Mouse (Mus musculus) MEL (cell line): ENCODE measurements at regions not wholly inside any gene's neighbourhood (a gene's known extent, or its start where the extent isn't known, plus 50 kb on each side); places are given as distances from the start of the nearest gene placed in this dataset.

Source experiments
- DNase-seq: peaks from one replicate; pipeline ENCODE4 v3.0.0; 2011; ENCODE audit warnings: low read depth, low spot score
- H3K27ac ChIP-seq: 2 replicates; pipeline ENCODE4 v1.5.1; 2012; ENCODE audit warnings: low read depth, mild to moderate bottlenecking, control low read depth, low read length, moderate library complexity; ENCODE audit not compliant: control insufficient read depth
- H3K27me3 ChIP-seq, 2 experiments: fragments of 150-350 bp in 1 of 2; sonication (generic) in 1 of 2; 2 replicates each; pipeline ENCODE4 v1.6.1; 2012; ENCODE audit warnings: low read length in 2 of 2, mild to moderate bottlenecking in 2 of 2, improper control_type of control experiment in 1 of 2, moderate library complexity in 1 of 2; ENCODE audit not compliant: insufficient read depth in 2 of 2, control insufficient read depth in 1 of 2
- H3K36me3 ChIP-seq, 2 experiments: 2 replicates each; pipeline ENCODE4 v1.6.1; 2012 to 2014; ENCODE audit warnings: low read length in 2 of 2, improper control_type of control experiment in 1 of 2, inconsistent platforms in 1 of 2, mild to moderate bottlenecking in 1 of 2; ENCODE audit not compliant: insufficient read depth in 2 of 2, control insufficient read depth in 1 of 2
- H3K4me1 ChIP-seq, 2 experiments: fragments of 150-350 bp in 1 of 2; sonication (generic) in 1 of 2; 2 replicates each; pipeline ENCODE4 v1.6.1; 2012; ENCODE audit warnings: low read length in 2 of 2, improper control_type of control experiment in 1 of 2, mild to moderate bottlenecking in 1 of 2; ENCODE audit not compliant: insufficient read depth in 2 of 2, control insufficient read depth in 1 of 2
- H3K4me3 ChIP-seq, 2 experiments: fragments of 150-350 bp in 1 of 2; sonication (generic) in 1 of 2; 2 replicates each; pipeline ENCODE4 v1.5.1; 2012; ENCODE audit warnings: low read depth in 2 of 2, low read length in 2 of 2, mild to moderate bottlenecking in 2 of 2, moderate library complexity in 2 of 2, control low read depth in 1 of 2, improper control_type of control experiment in 1 of 2; ENCODE audit not compliant: control insufficient read depth in 1 of 2, insufficient read depth in 1 of 2
- H3K79me2 ChIP-seq: 2 replicates; pipeline ENCODE4 v1.6.1; 2012; ENCODE audit warnings: mild to moderate bottlenecking, low read length, moderate library complexity; ENCODE audit not compliant: control insufficient read depth, poor library complexity, insufficient read depth
- H3K9ac ChIP-seq: 2 replicates; pipeline ENCODE4 v1.6.1; 2012; ENCODE audit warnings: low read depth, mild to moderate bottlenecking, control low read depth, low read length, moderate library complexity; ENCODE audit not compliant: control insufficient read depth, poor library complexity, severe bottlenecking
- H3K9me3 ChIP-seq: fragments of 150-350 bp; sonication (generic); replicated peaks from 2 replicates; pipeline ENCODE4 v1.6.1; 2012; ENCODE audit warnings: mild to moderate bottlenecking, low read length, improper control_type of control experiment, moderate library complexity; ENCODE audit not compliant: insufficient read depth
- CHD1 ChIP-seq: IDR thresholded peaks from 2 replicates; pipeline ENCODE4 v1.6.1; 2012; ENCODE audit warnings: low read depth, mild to moderate bottlenecking, inconsistent platforms, low read length, improper control_type of control experiment
- CHD2 ChIP-seq: IDR thresholded peaks from 2 replicates; pipeline ENCODE4 v1.6.1; 2011; ENCODE audit warnings: low read length, improper control_type of control experiment
- CTCF ChIP-seq, 3 experiments: IDR thresholded peaks in 2 of 3; conservative IDR thresholded peaks in 1 of 3; 2 replicates each; pipeline ENCODE4 v1.5.1; 2011 to 2012; ENCODE audit warnings: low read length in 3 of 3, low read depth in 2 of 3, mild to moderate bottlenecking in 2 of 3, improper control_type of control experiment in 1 of 3, inconsistent platforms in 1 of 3, mixed read lengths in 1 of 3, moderate library complexity in 1 of 3; ENCODE audit not compliant: control insufficient read depth in 1 of 3, insufficient read depth in 1 of 3, poor library complexity in 1 of 3, severe bottlenecking in 1 of 3
- E2F4 ChIP-seq: IDR thresholded peaks from 2 replicates; pipeline ENCODE4 v1.6.1; 2011; ENCODE audit warnings: low read depth, low read length, improper control_type of control experiment, borderline replicate concordance
- HCFC1 ChIP-seq: IDR thresholded peaks from 2 replicates; pipeline ENCODE4 v1.6.1; 2012; ENCODE audit warnings: low read depth, mild to moderate bottlenecking, inconsistent platforms, low read length, improper control_type of control experiment, moderate library complexity
- KAT2A ChIP-seq: conservative IDR thresholded peaks from 2 replicates; pipeline ENCODE4 v1.6.1; 2012; ENCODE audit warnings: low read depth, low read length, improper control_type of control experiment, inconsistent platforms
- MAX ChIP-seq: IDR thresholded peaks from 2 replicates; pipeline ENCODE4 v1.6.1; 2011; ENCODE audit warnings: low read length, improper control_type of control experiment
- MXI1 ChIP-seq: IDR thresholded peaks from 2 replicates; pipeline ENCODE4 v1.6.1; 2011; ENCODE audit warnings: mild to moderate bottlenecking, low read depth, low read length, improper control_type of control experiment
- MYB ChIP-seq: IDR thresholded peaks from 2 replicates; pipeline ENCODE4 v1.6.1; 2011; ENCODE audit warnings: mild to moderate bottlenecking, low read depth, low read length, improper control_type of control experiment
- MYC ChIP-seq: IDR thresholded peaks from 2 replicates; pipeline ENCODE4 v1.6.1; 2011; ENCODE audit warnings: low read depth, mild to moderate bottlenecking, low read length, improper control_type of control experiment, moderate library complexity
- NRF1 ChIP-seq: IDR thresholded peaks from 2 replicates; pipeline ENCODE4 v1.6.1; 2014; ENCODE audit warnings: low read depth, mild to moderate bottlenecking, inconsistent platforms, low read length, improper control_type of control experiment, moderate library complexity; ENCODE audit not compliant: poor library complexity, insufficient read depth, severe bottlenecking
- POLR2A ChIP-seq, 2 experiments: IDR thresholded peaks; 2 replicates each; pipeline ENCODE4 v1.6.1; 2011 to 2012; ENCODE audit warnings: low read length in 2 of 2, mild to moderate bottlenecking in 2 of 2, control low read depth in 1 of 2, improper control_type of control experiment in 1 of 2, low read depth in 1 of 2, moderate library complexity in 1 of 2; ENCODE audit not compliant: control insufficient read depth in 1 of 2, insufficient read depth in 1 of 2, poor library complexity in 1 of 2
- POLR2AphosphoS2 ChIP-seq: IDR thresholded peaks from 2 replicates; pipeline ENCODE4 v1.6.1; 2011; ENCODE audit warnings: low read length, improper control_type of control experiment
- RCOR1 ChIP-seq: IDR thresholded peaks from 2 replicates; pipeline ENCODE4 v1.6.1; 2012; ENCODE audit warnings: low read depth, mild to moderate bottlenecking, inconsistent platforms, low read length, improper control_type of control experiment
- SIN3A ChIP-seq: IDR thresholded peaks from 2 replicates; pipeline ENCODE4 v1.6.1; 2012; ENCODE audit warnings: low read length, improper control_type of control experiment, inconsistent platforms
- TBP ChIP-seq: IDR thresholded peaks from 2 replicates; pipeline ENCODE4 v1.8.0; 2011; ENCODE audit warnings: low read depth, low read length, improper control_type of control experiment
- USF1 ChIP-seq: IDR thresholded peaks from 2 replicates; pipeline ENCODE4 v1.6.1; 2014; ENCODE audit warnings: low read depth, mild to moderate bottlenecking, inconsistent platforms, low read length, improper control_type of control experiment, moderate library complexity
- ZKSCAN1 ChIP-seq: IDR thresholded peaks from 2 replicates; pipeline ENCODE4 v1.6.1; 2012; ENCODE audit warnings: low read depth, mild to moderate bottlenecking, inconsistent platforms, low read length, improper control_type of control experiment, moderate library complexity

DNA sequence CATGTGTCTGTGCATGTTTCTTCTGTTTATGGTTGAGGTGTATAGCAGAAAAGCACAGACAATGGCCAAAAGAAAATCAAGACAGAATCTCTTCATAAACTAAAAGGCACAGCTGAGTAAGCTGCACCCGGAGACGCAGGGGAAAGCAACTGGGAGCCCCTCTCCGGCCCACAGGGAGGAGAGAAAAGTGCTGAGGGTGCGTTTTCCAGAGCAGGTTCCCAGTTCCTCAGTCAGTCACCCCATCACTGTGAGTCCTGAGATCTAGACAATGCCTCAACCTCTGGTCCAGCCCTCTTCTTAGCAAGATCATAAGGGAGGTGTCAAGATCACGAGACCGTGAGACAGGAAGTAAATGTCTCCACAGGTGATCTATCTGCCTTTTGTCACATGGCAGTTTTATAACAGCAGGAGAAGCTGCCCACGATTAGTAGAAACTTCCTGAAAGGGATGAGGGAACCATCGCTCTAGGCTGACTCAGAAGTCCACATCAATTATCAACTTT lies 110.7 kb downstream of the Tmem17 start:
- Histone ChIP-seq H3K9ac (no peak overlapping the region), H3K27me3 (peaks cover 0 to 3% of the 10 kb centered on the region in 2 experiments; a peak in 2 of 4 replicates), H3K36me3 (no peaks in the 10 kb centered on the region), H3K27ac (no peak overlapping the region), H3K9me3 (no peaks in the 10 kb centered on the region), H3K4me3 (no peak overlapping the region), H3K79me2 (no peaks in the 10 kb centered on the region), H3K4me1 (no peaks in the 10 kb centered on the region)
- no peak for DNase-seq
- TF ChIP-seq TBP (no peak), MAX (no peak), POLR2AphosphoS2 (no peak), NRF1 (no peak)
- TF ChIP-seq, all 39 proteins: peak for 0

DNA sequence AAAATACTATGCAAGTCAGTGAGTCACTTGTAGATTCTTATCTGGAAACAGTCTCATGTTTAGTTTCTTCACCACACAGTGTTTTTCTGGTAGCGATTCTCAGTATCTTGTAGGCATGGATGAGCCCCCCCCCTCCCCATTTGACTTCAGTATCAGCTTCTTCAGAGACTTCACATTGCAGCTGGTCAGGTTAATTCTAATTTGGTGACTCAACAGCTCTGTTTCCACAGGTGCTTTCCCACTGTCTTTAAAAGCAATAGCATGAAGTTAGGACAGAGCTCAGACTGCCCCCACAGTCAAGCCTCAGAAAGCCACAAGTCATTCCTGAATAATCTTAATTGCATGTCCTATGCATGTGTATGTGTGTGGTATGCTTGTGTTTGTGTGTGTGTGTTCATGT lies 114.5 kb downstream of the Tmem17 start:
- no peak for DNase-seq
- Histone ChIP-seq H3K4me1 (no peaks in the 10 kb centered on the region), H3K27me3 (peaks cover 0 to 3% of the 10 kb centered on the region in 2 experiments; a peak in 2 of 4 replicates), H3K79me2 (no peaks in the 10 kb centered on the region), H3K9ac (no peak overlapping the region), H3K4me3 (no peak overlapping the region), H3K27ac (no peak overlapping the region), H3K36me3 (no peaks in the 10 kb centered on the region; a peak in 1 of 4 replicates), H3K9me3 (no peaks in the 10 kb centered on the region)
- TF ChIP-seq ZKSCAN1 (no peak), POLR2AphosphoS2 (no peak), CTCF (IDR thresholded peaks at IDR 0.05 in 2 of 3, conservative IDR thresholded peaks at IDR 0.05 in 1 of 3; ENCODE audit: control insufficient read depth in 1 of 3, insufficient read depth in 1 of 3, low read depth in 2 of 3, low read length in 3 of 3, poor library complexity in 1 of 3, severe bottlenecking in 1 of 3) (no peak), RCOR1 (no peak), SIN3A (no peak), E2F4 (no peak), MYC (no peak), CHD1 (no peak), KAT2A (no peak), MXI1 (no peak), CHD2 (no peak), POLR2A (IDR thresholded peaks at IDR 0.05; ENCODE audit: control insufficient read depth in 1 of 2, insufficient read depth in 1 of 2, low read depth in 1 of 2, low read length in 2 of 2, poor library complexity in 1 of 2) (no peak), MYB (no peak), NRF1 (no peak)

DNA sequence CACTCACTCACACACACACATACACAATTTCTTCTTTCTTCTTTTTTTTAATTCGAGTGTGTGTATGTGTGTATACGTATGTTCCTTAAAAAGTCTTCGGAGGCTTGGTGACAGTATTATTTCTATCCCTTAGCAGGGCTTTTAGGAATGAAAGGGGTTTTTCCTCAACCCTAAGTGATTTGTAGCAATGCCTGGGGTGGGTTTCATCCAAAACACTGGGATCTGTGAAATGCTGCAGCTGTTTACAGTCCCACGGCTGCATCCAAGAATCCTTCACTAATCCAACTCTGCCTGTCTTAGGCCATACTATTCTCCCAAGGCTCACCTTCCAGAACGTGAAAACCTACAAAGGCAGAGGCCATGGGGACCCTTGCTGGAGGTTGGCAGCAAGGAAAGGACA lies 116.6 kb downstream of the Tmem17 start:
- Histone ChIP-seq H3K9me3 (no peaks in the 10 kb centered on the region), H3K27me3 (peaks cover 0 to 3% of the 10 kb centered on the region in 2 experiments; a peak in 2 of 4 replicates), H3K79me2 (no peaks in the 10 kb centered on the region), H3K4me1 (peaks cover 0 to 5% of the 10 kb centered on the region in 2 experiments; a peak in 1 of 4 replicates), H3K4me3 (no peak overlapping the region), H3K27ac (no peak overlapping the region), H3K36me3 (no peaks in the 10 kb centered on the region; a peak in 1 of 4 replicates), H3K9ac (no peak overlapping the region)
- no peak for TF ChIP-seq MYC
- TF ChIP-seq HCFC1, result no peak
- no peak for TF ChIP-seq USF1
- no peak for DNase-seq
